Mouse (Mus musculus) liver, embryonic 15.5 days (tissue): ENCODE measurements around the gene Xab2. TPM values are rescaled to one million over a fixed set of nuclear protein-coding genes. Genes with fewer than 3 reads are reported as not detected.

Source experiments
- ATAC-seq: fragments of 200-750 bp; cut with Nextera tagmentation; 2 replicates; pipeline ENCODE4 v1.8.0; 2017; ENCODE audit warnings: moderate number of reproducible peaks, mild to moderate bottlenecking, moderate library complexity; ENCODE audit not compliant: insufficient read depth
- H3K27ac ChIP-seq: fragments of 300-500 bp; sonication (generic); replicated peaks from 2 replicates; pipeline ENCODE4 v1.5.1; 2015; ENCODE audit warnings: mild to moderate bottlenecking, inconsistent platforms
- H3K27me3 ChIP-seq: fragments of 300-500 bp; sonication (generic); 2 replicates; pipeline ENCODE4 v1.6.1; 2015; ENCODE audit warnings: mild to moderate bottlenecking, inconsistent platforms
- H3K36me3 ChIP-seq: fragments of 300-500 bp; sonication (generic); replicated peaks from 2 replicates; pipeline ENCODE4 v1.6.1; 2015; ENCODE audit warnings: moderate library complexity, mild to moderate bottlenecking, inconsistent platforms
- H3K4me1 ChIP-seq: fragments of 300-500 bp; sonication (generic); replicated peaks from 2 replicates; pipeline ENCODE4 v1.6.1; 2015; ENCODE audit warnings: inconsistent platforms
- H3K4me2 ChIP-seq: fragments of 300-500 bp; sonication (generic); 2 replicates; pipeline ENCODE4 v1.6.1; 2015; ENCODE audit warnings: moderate library complexity, mild to moderate bottlenecking, inconsistent platforms
- H3K4me3 ChIP-seq: fragments of 300-500 bp; sonication (generic); replicated peaks from 2 replicates; pipeline ENCODE4 v1.5.1; 2015; ENCODE audit warnings: mild to moderate bottlenecking, inconsistent platforms
- H3K9ac ChIP-seq: fragments of 300-500 bp; sonication (generic); 2 replicates; pipeline ENCODE4 v1.6.1; 2015; ENCODE audit warnings: moderate library complexity, mild to moderate bottlenecking, inconsistent platforms
- H3K9me3 ChIP-seq: fragments of 300-500 bp; sonication (generic); replicated peaks from 2 replicates; pipeline ENCODE4 v1.6.1; 2016; ENCODE audit warnings: inconsistent platforms
- WGBS: fragments of 180-500 bp; shearing (Covaris S2); methylation state at CpG from one replicate; pipeline ENCODE4 v1.1.7; 2015; ENCODE audit warnings: mixed read lengths; ENCODE audit not compliant: insufficient replicate concordance; 5-methylcytosine and 5-hydroxymethylcytosine counted together
- polyA plus RNA-seq: library from polyadenylated mRNA; unstranded; fragments of >200 nt; fragmentation: Nextera tagmentation; extraction: Ambion mirVana; gene quantifications from 2 replicates; pipeline ENCODE4 v1.2.1, GENCODE M21; 2015

Gene Xab2
- 27.3 and 31.0 TPM in 2 replicates for polyA plus RNA-seq

DNA sequence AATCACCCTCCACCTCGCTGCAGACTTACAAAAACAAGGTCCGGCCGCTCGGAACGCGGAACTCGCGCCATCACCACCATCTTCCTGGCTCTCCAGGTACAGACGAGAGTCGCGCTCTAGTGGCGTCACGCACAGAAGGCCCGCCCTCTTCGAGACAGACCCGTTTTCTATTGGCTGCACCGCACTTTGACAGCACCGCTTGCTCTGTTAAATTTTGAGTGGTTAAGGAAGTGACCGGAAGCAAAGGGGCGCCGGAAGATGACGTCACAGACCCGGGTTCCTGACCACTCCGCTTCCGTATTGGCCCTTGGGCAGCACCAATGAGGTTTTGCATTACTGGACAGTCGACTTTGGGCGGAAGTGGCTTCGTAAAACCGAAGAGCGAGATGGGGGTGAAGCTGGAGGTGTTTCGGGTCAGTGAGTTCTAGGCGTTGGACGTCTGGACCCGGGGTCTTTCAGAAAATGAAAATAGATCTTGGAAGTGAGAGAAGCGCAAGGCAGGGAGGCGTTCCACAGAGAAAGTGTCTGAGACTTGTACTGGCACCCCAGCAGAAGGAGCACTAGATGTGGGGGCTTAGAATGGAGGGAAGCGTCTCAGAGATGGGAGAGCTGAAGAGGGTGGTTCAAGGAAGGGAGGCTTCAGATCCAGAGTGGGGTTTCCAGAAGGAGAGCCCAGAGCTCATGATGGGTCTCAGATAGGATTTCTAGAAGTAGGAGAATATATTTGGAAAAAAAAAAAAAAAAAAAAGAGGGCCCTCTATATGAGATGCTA is at the start of gene Xab2, which contains the start of gene Pet100:
Gene Xab2, minus strand, starts transcription at position 118 of the 772 bp plus-strand sequence.
Gene Pet100, plus strand, starts transcription at position 350 of the 772 bp plus-strand sequence.
- H3K27ac ChIP-seq: peak within 1 kb of the TSS; percentile 64

DNA sequence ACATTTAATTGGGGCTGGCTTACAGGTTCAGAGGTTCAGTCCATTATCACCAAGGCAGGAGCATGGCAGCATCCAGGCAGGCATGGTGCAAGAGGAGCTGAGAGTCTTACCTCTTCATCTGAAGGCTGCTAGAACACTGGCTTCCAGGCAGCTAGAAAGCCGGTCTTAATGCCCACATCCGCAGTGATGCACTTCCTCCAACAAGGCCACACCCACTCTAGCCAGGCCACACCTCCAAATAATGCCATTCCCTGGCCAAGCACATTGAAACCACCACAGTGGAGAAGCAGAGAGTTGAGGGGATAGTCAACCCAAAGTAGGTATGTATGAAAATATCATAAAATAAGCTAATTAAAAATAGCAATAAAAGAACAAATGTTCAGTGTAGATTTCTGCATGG is 49.3 kb upstream of the Xab2 start:
- H3K9me3 ChIP-seq: no peaks in the 10 kb centered on the region
- no peak overlapping the region; the same call in 1 of the 2 replicates for H3K4me2 ChIP-seq
- WGBS: 35% methylated on average over 2 of the region's 2 CpGs
- no peaks in the 10 kb centered on the region for H3K27me3 ChIP-seq
- no peak overlapping the region for H3K4me3 ChIP-seq
- H3K27ac ChIP-seq: no peak overlapping the region
- no peaks in the 10 kb centered on the region for H3K36me3 ChIP-seq
- ATAC-seq: no peak
- H3K9ac ChIP-seq: no peak overlapping the region
- peaks cover 10% of the 10 kb centered on the region for H3K4me1 ChIP-seq

More for the DNA sequence above, at the start of gene Xab2, which contains the start of gene Pet100:
- Histone ChIP-seq H3K4me2 (peak within 1 kb of the TSS; percentile 82), H3K9ac (peak within 1 kb of the TSS; percentile 75), H3K27me3 (no peaks in the 10 kb centered on the region), H3K4me3 (peak within 1 kb of the TSS; percentile 94), H3K4me1 (peaks cover 31% of the 10 kb centered on the region), H3K36me3 (peaks cover 23% of the 10 kb centered on the region), H3K9me3 (no peaks in the 10 kb centered on the region)
- ATAC-seq: peak; percentile 96
- WGBS: under 1% methylated on average over 37 of the region's 37 CpGs

DNA sequence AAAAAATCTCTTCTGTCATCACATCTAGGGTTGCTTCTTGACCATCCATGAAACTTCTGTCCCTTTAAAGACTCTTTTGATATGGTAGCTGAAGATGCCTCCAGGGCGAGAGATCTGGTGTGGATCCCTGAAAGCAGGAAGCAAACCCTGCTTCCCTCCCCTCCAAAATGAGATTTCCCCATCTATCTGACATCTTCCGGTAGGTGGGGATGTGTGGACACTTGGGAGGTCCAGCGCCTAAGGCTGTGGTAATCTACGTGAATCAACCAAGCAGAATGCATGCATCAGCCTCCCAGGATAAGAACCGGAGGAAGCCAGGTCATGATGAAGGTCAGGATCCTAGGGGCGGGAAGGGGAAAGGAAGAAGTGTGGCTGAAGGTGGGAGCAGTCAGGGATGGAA is 44.4 kb upstream of the Xab2 start, which contains the start of gene Mcemp1:
Gene Mcemp1, plus strand, starts transcription at position 248 of the 400 bp plus-strand sequence.
- 55% methylated on average over 6 of the region's 6 CpGs for WGBS
- H3K9me3 ChIP-seq: no peaks in the 10 kb centered on the region
- no peak within 1 kb of the TSS for H3K9ac ChIP-seq
- H3K4me3 ChIP-seq: peak within 1 kb of the TSS; percentile 25; the same call in 1 of the 2 replicates
- no peaks in the 10 kb centered on the region for H3K36me3 ChIP-seq
- H3K4me2 ChIP-seq: no peak within 1 kb of the TSS
- no peak for ATAC-seq
- no peaks in the 10 kb centered on the region for H3K27me3 ChIP-seq
- no peaks in the 10 kb centered on the region for H3K4me1 ChIP-seq
- H3K27ac ChIP-seq: peak within 1 kb of the TSS; percentile 55

DNA sequence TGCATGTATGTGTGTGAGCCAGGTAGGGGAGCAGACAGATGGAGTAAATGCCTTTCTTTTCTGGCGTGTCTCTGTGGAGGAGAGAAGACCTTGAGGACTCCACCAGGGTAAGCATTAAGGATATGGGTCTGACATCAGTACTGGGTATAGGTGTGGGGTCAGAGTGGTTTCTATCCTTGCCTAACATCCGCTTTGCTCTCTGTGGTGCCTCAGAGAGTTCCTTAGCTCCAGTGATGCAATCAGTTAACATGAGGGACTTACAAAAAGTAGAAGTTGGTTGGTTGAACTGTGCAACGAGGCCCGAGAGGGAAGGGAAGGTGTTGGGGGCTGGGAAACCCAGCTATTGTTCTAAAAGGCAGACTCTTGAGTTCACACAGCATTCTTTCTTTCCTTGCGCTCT is 43.3 kb upstream of the Xab2 start:
- no peaks in the 10 kb centered on the region for H3K27me3 ChIP-seq
- H3K4me2 ChIP-seq: no peak overlapping the region
- peak overlapping the region; percentile 55 for H3K27ac ChIP-seq
- H3K4me3 ChIP-seq: no peak overlapping the region
- 22% methylated on average over 5 of the region's 5 CpGs for WGBS
- H3K9ac ChIP-seq: no peak overlapping the region
- H3K9me3 ChIP-seq: no peaks in the 10 kb centered on the region
- H3K4me1 ChIP-seq: no peaks in the 10 kb centered on the region
- no peaks in the 10 kb centered on the region for H3K36me3 ChIP-seq
- peak; percentile 35; the same call in 1 of the 2 replicates for ATAC-seq

DNA sequence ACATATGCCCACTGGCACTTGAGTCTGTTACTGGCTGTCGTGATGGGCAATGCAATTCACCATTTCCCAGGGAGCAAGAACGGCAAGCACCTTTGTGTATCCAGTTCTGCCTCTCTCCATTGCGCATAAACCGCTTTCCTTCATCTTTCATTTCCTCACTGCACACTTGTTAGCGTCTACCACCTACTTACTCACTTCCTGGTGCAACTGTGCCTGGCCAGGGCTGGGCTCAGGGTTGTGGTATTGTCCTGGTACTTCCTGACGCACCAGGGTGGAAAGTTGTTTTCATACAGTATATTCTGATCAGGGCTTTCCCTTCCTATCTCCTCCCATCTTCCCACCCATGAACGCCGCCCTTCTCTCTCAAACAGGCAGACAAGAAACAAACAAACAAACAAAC is 39.8 kb upstream of the Xab2 start:
- Histone ChIP-seq H3K4me2 (no peak overlapping the region), H3K4me3 (no peak overlapping the region), H3K9ac (no peak overlapping the region), H3K27me3 (0 out of 2 replicates have a peak, but pooled peaks cover 4% of the 10 kb centered on the region), H3K27ac (no peak overlapping the region), H3K4me1 (no peaks in the 10 kb centered on the region), H3K9me3 (no peaks in the 10 kb centered on the region), H3K36me3 (no peaks in the 10 kb centered on the region)
- no peak; the same call in 1 of the 2 replicates for ATAC-seq
- 31% methylated on average over 8 of the region's 8 CpGs for WGBS

DNA sequence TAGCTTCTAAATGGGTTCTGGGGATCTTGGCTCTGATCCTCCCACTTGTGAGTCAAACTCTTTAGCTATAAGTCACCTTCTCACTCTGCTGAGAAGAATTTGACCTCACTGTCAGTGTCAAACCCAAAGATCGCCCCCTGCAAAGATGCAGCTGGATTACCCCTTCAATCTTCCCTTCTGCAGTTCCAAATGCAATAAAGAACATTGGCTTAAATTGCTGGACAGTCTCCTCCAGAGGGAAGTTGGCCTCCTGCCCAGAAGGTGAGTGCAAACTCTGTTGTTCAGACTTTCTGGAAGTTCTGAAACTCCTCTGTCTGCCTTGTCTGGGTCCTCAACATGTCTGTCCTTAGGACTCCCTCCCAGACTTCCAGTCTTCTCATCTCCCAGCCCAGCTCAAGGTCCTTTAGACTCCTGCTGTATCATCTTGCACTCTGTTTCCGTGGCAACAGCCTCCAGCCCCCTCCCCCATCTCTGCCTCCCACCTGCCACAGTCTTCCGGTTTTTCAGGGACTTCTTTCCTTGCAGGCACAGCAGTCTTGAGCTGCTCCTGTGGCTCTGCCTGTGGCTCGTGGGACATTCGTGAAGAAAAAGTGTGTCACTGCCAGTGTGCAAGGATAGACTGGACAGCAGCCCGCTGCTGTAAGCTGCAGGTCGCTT is 35.7 kb upstream of the Xab2 start:
- no peaks in the 10 kb centered on the region for H3K4me1 ChIP-seq
- 20% methylated on average over 7 of the region's 7 CpGs for WGBS
- no peak for ATAC-seq
- no peak overlapping the region for H3K27ac ChIP-seq
- no peak overlapping the region for H3K4me2 ChIP-seq
- H3K27me3 ChIP-seq: 0 out of 2 replicates have a peak, but pooled peaks cover 4% of the 10 kb centered on the region
- no peaks in the 10 kb centered on the region for H3K9me3 ChIP-seq
- no peak overlapping the region for H3K9ac ChIP-seq
- no peak overlapping the region for H3K4me3 ChIP-seq
- H3K36me3 ChIP-seq: no peaks in the 10 kb centered on the region

DNA sequence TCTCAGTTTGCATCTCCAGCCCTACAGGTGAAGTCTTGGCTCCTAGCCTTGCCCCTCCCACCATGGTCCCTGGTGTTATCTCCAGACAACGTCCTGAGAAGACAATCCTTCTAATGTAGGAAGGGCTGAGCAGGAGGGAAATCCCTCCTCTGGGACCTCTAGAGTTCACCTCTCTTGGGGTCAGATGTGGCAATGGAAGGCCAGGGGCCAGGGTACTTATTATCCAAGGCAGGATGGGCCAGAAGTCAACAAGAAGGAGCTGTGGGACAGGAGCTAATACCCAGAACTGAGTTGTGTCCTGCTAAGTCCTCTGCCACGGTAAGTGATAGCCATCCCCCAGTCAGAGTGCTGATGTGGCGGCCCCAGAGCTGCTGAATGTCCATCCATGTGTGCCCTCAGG is 34.4 kb upstream of the Xab2 start, which contains the start of gene Retn:
Gene Retn, plus strand, starts transcription at position 245 of the 400 bp plus-strand sequence.
- H3K27me3 ChIP-seq: 0 out of 2 replicates have a peak, but pooled peaks cover 4% of the 10 kb centered on the region
- no peak for ATAC-seq
- H3K4me1 ChIP-seq: no peaks in the 10 kb centered on the region
- no peak within 1 kb of the TSS for H3K4me2 ChIP-seq
- WGBS: 53% methylated on average over 3 of the region's 3 CpGs
- H3K4me3 ChIP-seq: no peak within 1 kb of the TSS
- no peak within 1 kb of the TSS for H3K9ac ChIP-seq
- no peaks in the 10 kb centered on the region for H3K36me3 ChIP-seq
- H3K27ac ChIP-seq: no peak within 1 kb of the TSS
- H3K9me3 ChIP-seq: no peaks in the 10 kb centered on the region

DNA sequence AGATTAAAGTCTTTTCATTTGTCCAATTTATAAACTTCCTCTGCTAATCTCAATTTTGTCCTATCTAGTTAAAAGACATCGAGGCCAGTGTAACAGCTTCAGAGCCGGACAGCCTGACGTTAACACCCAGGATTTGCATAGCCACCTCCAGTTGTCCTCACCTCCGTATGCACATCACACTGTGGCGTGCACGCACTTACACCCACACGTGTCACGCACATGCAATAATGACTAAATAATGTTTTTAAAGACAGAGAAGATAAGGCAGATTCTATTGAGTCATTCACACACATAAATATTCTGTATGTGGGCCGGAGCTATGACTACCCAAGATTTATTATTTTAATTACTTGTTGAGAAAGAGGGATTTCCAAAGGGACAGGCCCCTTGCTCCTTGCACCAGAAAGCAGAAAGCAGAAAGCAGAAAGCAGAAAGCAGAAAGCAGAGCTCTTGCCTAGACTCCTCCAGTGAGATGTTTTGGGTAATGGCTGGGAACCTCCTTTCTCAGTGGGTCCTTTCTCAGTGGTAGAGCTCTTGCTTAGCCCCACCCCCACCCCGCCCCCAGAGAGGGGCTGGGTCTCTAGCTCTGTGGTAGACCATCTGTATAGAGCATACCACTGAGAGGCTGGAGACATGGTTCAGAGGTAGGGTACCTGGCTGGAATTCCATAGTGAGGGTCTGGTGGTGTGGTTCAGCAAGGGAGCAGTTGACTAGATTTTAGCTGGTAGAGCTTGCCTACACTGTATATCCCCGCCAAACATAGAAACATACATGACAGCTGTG is 33.8 kb upstream of the Xab2 start:
- ATAC-seq: no peak
- no peak overlapping the region for H3K4me2 ChIP-seq
- no peaks in the 10 kb centered on the region for H3K4me1 ChIP-seq
- H3K36me3 ChIP-seq: no peaks in the 10 kb centered on the region
- 60% methylated on average over 11 of the region's 11 CpGs for WGBS
- H3K9me3 ChIP-seq: no peaks in the 10 kb centered on the region
- 0 out of 2 replicates have a peak, but pooled peaks cover 4% of the 10 kb centered on the region for H3K27me3 ChIP-seq
- H3K27ac ChIP-seq: no peak overlapping the region
- no peak overlapping the region for H3K4me3 ChIP-seq
- H3K9ac ChIP-seq: no peak overlapping the region

DNA sequence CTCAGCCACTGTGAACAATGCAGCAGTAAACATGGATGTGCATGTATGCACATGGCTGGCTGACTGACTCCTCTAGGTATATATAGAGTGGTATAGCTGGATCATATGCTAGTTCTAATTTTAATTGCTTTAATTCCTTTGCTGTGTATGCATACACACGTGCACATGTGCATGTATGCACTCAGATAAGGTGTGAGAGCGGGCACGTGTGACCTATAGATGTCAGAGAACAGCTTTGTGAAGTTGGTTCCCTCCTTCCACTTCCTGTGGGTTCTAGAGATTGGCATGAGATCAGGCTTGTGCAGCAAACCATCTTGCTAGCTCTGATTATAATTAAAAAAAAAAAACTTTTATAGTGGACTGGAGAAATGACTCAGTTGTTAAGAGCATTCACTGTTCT is 31.7 kb upstream of the Xab2 start:
- Histone ChIP-seq H3K9ac (no peak overlapping the region), H3K4me2 (no peak overlapping the region), H3K27ac (no peak overlapping the region), H3K4me3 (no peak overlapping the region), H3K9me3 (no peaks in the 10 kb centered on the region), H3K4me1 (no peaks in the 10 kb centered on the region), H3K36me3 (no peaks in the 10 kb centered on the region), H3K27me3 (0 out of 2 replicates have a peak, but pooled peaks cover 4% of the 10 kb centered on the region)
- ATAC-seq: no peak
- WGBS: 32% methylated on average over 3 of the region's 3 CpGs

DNA sequence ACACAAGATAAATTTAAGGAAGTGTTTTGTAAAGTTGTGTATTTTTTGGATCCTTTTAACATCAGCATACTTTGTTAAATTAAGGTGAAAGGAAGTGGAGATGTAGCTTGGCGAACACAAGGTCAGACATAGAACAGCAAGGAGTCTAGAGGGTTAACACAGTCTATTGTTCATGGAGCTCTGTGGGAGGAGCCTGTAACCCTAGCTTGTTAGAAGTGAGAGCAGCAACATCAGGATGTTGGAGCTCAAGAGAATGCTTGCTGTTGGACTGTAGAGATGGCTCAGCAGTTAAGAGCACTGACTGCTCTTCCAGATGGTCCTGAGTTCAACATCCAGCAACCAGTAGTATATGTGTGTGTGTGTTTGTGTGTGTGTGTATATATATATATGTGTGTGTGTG is 27.9 kb upstream of the Xab2 start:
- no peaks in the 10 kb centered on the region for H3K36me3 ChIP-seq
- peaks cover 7% of the 10 kb centered on the region; the same call in 1 of the 2 replicates for H3K4me1 ChIP-seq
- 0 out of 2 replicates have a peak overlapping the region, but pooled peaks have one; percentile 19 for H3K27ac ChIP-seq
- no peaks in the 10 kb centered on the region for H3K9me3 ChIP-seq
- no peaks in the 10 kb centered on the region for H3K27me3 ChIP-seq
- 39% methylated on average over 1 of the region's 1 CpGs for WGBS
- no peak overlapping the region for H3K9ac ChIP-seq
- 0 out of 2 replicates have a peak overlapping the region, but pooled peaks have one; percentile 21 for H3K4me2 ChIP-seq
- ATAC-seq: no peak
- H3K4me3 ChIP-seq: no peak overlapping the region
